Mouse (Mus musculus): ENCODE results near the gene Eps8l3. TPM values are rescaled to one million over a fixed set of nuclear protein-coding genes. Genes with fewer than 3 reads are reported as not detected.

Eps8l3 gene
- total and polyA plus RNA-seq, 3 experiments: 0.12 TPM; not detected in 2

DNA sequence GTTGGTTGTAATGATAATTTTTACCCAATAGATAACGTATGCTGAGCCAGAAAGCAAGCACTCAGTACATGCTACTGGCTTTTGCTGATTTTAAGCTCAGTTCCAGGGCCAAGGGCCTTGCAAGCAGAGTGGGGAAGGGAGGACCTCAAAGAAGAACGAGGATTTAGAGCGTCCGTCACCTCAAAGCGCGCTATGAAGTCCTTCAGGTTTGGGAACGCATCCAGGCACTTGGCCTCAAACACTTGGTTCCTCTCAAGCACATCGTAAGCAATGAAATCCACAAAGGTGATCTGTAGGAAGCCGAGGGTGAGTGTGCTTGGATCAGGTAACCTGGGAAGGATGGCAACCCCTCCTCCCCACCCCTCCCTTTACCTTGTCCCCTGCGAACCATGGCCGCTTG lies 51.7 kb downstream of the Eps8l3 start:
- no peak for DNase-seq (ENCODE audit: low read depth, low spot score)
- Histone ChIP-seq H3K4me1 (ENCODE audit: control insufficient read depth in 1 of 2, insufficient read depth in 2 of 2, low read length in 2 of 2) (peaks cover 2 to 12% of the 10 kb centered on the region in 2 experiments; a peak in 2 of 4 replicates), H3K4me3 (ENCODE audit: control insufficient read depth in 1 of 2, insufficient read depth in 1 of 2, low read depth in 2 of 2, low read length in 2 of 2) (no peak overlapping the region), H3K36me3 (ENCODE audit: control insufficient read depth in 1 of 2, insufficient read depth in 2 of 2, low read length in 2 of 2) (peaks cover 0 to 4% of the 10 kb centered on the region in 2 experiments; a peak in 2 of 4 replicates), H3K9me3 (replicated peaks; ENCODE audit: insufficient read depth, low read length) (no peaks in the 10 kb centered on the region), H3K27me3 (ENCODE audit: control insufficient read depth in 1 of 2, insufficient read depth in 2 of 2, low read length in 2 of 2) (peaks cover 5 to 6% of the 10 kb centered on the region in 2 experiments), H3K9ac (ENCODE audit: control insufficient read depth, low read depth, low read length, poor library complexity, severe bottlenecking) (no peak overlapping the region), H3K27ac (ENCODE audit: control insufficient read depth, low read depth, low read length) (no peak overlapping the region), H3K79me2 (ENCODE audit: control insufficient read depth, insufficient read depth, low read length, poor library complexity) (no peaks in the 10 kb centered on the region)
- TF ChIP-seq TCF12 (IDR thresholded peaks at IDR 0.05; ENCODE audit: low read depth, low read length): no peak
- no peak for TF ChIP-seq CHD1 (IDR thresholded peaks at IDR 0.05; ENCODE audit: low read depth, low read length)
- no peak for TF ChIP-seq MYC (IDR thresholded peaks at IDR 0.05; ENCODE audit: low read depth, low read length)
- no peak for TF ChIP-seq CHD2 (IDR thresholded peaks at IDR 0.05; ENCODE audit: low read length)
- no peak for TF ChIP-seq NELFE (IDR thresholded peaks at IDR 0.05; ENCODE audit: low read depth, low read length)
- TF ChIP-seq ETS1 (IDR thresholded peaks at IDR 0.05; ENCODE audit: low read depth, low read length): no peak
- TF ChIP-seq MAZ (IDR thresholded peaks at IDR 0.05; ENCODE audit: low read depth, low read length): no peak
- no peak for TF ChIP-seq POLR2AphosphoS2 (IDR thresholded peaks at IDR 0.05; ENCODE audit: low read length)
- no peak for TF ChIP-seq ZC3H11A (IDR thresholded peaks at IDR 0.05; ENCODE audit: low read depth, low read length)
- TF ChIP-seq TBP (IDR thresholded peaks at IDR 0.05; ENCODE audit: low read depth, low read length): no peak
- no peak for TF ChIP-seq POLR2A (IDR thresholded peaks at IDR 0.05; ENCODE audit: control insufficient read depth in 1 of 2, insufficient read depth in 1 of 2, low read depth in 1 of 2, low read length in 2 of 2, poor library complexity in 1 of 2)
- TF ChIP-seq ZNF384 (IDR thresholded peaks at IDR 0.05; ENCODE audit: low read depth, low read length): no peak
- no peak for TF ChIP-seq ZKSCAN1 (IDR thresholded peaks at IDR 0.05; ENCODE audit: low read depth, low read length)
- no peak for TF ChIP-seq NRF1 (IDR thresholded peaks at IDR 0.05; ENCODE audit: insufficient read depth, low read depth, low read length, poor library complexity, severe bottlenecking)
- no peak for TF ChIP-seq POLR2AphosphoS5 (IDR thresholded peaks at IDR 0.05; ENCODE audit: borderline replicate concordance, low read depth, low read length)
- TF ChIP-seq USF2 (IDR thresholded peaks at IDR 0.05; ENCODE audit: borderline replicate concordance in 1 of 2, insufficient read depth in 1 of 2, low read depth in 1 of 2, low read length in 2 of 2): no peak

DNA sequence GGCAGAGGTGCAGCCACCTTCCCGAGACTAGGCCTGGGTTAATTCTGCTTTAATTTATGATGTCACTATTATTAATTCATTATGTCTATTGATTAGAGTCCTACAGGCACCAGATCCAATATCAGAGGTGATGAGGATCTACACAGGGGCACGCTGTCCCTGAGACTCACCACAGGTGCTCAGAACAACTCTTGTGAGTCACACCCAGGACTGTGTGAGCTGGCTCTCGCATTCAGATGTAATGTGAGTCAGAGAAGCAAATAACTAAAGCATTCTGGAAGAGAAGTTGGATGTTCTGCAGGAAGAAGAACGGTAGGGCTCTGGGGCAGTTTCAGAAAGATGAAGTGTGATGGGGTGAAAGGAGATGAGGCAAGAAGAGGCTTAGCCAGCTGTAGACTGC lies 52.2 kb downstream of the Eps8l3 start:
- no peak overlapping the region for H3K4me3 ChIP-seq (ENCODE audit: control insufficient read depth in 1 of 2, insufficient read depth in 1 of 2, low read depth in 2 of 2, low read length in 2 of 2)
- H3K4me1 ChIP-seq (ENCODE audit: control insufficient read depth in 1 of 2, insufficient read depth in 2 of 2, low read length in 2 of 2): peaks cover 2 to 12% of the 10 kb centered on the region in 2 experiments; a peak in 2 of 4 replicates
- peaks cover 3% of the 10 kb centered on the region in 2 experiments for H3K27me3 ChIP-seq (ENCODE audit: control insufficient read depth in 1 of 2, insufficient read depth in 2 of 2, low read length in 2 of 2)
- H3K9me3 ChIP-seq (replicated peaks; ENCODE audit: insufficient read depth, low read length): no peaks in the 10 kb centered on the region
- H3K9ac ChIP-seq (ENCODE audit: control insufficient read depth, low read depth, low read length, poor library complexity, severe bottlenecking): no peak overlapping the region
- no peaks in the 10 kb centered on the region for H3K79me2 ChIP-seq (ENCODE audit: control insufficient read depth, insufficient read depth, low read length, poor library complexity)
- DNase-seq (ENCODE audit: low read depth, low spot score): no peak
- TF ChIP-seq MXI1 (IDR thresholded peaks at IDR 0.05; ENCODE audit: low read depth, low read length): no peak
- no peak for TF ChIP-seq ELF1 (IDR thresholded peaks at IDR 0.05; ENCODE audit: low read depth, low read length)
- TF ChIP-seq SMC3 (IDR thresholded peaks at IDR 0.05; ENCODE audit: low read depth, low read length): no peak
- no peak for TF ChIP-seq CHD2 (IDR thresholded peaks at IDR 0.05; ENCODE audit: low read length)
- no peak for TF ChIP-seq MYC (IDR thresholded peaks at IDR 0.05; ENCODE audit: low read depth, low read length)
- no peak for TF ChIP-seq SIN3A (IDR thresholded peaks at IDR 0.05; ENCODE audit: low read length)
- no peak for TF ChIP-seq MAX (IDR thresholded peaks at IDR 0.05; ENCODE audit: low read length)
- peaks cover 0 to 4% of the 10 kb centered on the region in 2 experiments; a peak in 2 of 4 replicates for H3K36me3 ChIP-seq (ENCODE audit: control insufficient read depth in 1 of 2, insufficient read depth in 2 of 2, low read length in 2 of 2)
- H3K27ac ChIP-seq (ENCODE audit: control insufficient read depth, low read depth, low read length): no peak overlapping the region
